ENCODE assay signal across 32 mouse cellular contexts in the genomic region with DNA sequence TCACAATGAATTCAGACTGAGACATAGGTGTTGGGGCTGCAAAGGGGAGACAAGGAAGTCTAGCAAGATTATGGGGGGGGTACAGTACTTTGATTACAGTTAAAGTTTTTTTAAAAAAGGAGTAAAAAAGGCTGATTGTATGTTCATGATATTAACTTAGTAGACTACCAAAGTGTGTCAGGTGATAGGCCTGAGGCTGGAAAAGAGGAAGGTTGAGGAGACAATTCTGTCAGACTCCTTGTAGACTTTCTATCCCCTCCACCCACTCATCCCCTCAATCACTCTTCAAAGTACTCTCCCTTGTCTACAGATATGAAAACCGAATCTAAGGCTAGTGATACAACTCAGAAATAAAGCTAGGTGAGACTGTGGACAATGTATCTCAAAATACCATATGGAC. TPM values are rescaled to one million over a fixed set of nuclear protein-coding genes. Genes with fewer than 3 reads are reported as not detected.
"Had no signal": no experiment of that assay in that cellular context is flagged by ENCODE, and none has a peak within 500 bp of the region (broad histone marks: within the 10 kb centered on the region; RNA-seq: fewer than 3 reads in every experiment).

No protein-coding gene starts in this region.

- H3K27ac ChIP-seq: limb, embryonic 10.5 days; limb, embryonic 12.5 days; limb, embryonic 13.5 days; limb, embryonic 15.5 days; liver, embryonic 12.5 days; liver, embryonic 13.5 days; liver, embryonic 14.5 days; liver, embryonic 15.5 days; lung, embryonic 15.5 days; macrophage; midbrain, embryonic 10.5 days; midbrain, embryonic 12.5 days; midbrain, embryonic 13.5 days; midbrain, embryonic 15.5 days; neural tube, embryonic 12.5 days had no signal

- H3K36me3 ChIP-seq: midbrain, embryonic 15.5 days had no signal

- H3K27me3 ChIP-seq: limb, embryonic 12.5 days; limb, embryonic 13.5 days; limb, embryonic 15.5 days; liver, embryonic 12.5 days; liver, embryonic 13.5 days; liver, embryonic 15.5 days; lung, embryonic 15.5 days; megakaryocyte, embryonic 14.5 days; midbrain, embryonic 12.5 days; midbrain, embryonic 13.5 days; midbrain, embryonic 15.5 days; neural tube, embryonic 12.5 days had no signal

- H3K4me3 ChIP-seq: limb, embryonic 10.5 days; limb, embryonic 12.5 days; limb, embryonic 13.5 days; limb, embryonic 15.5 days; lung, embryonic 15.5 days; midbrain, embryonic 12.5 days; midbrain, embryonic 13.5 days; midbrain, embryonic 15.5 days; myocyte; neural tube, embryonic 12.5 days had no signal

- DNase-seq: left cerebral cortex, postnatal 4 days; liver; liver, embryonic 13.5 days; liver, postnatal 0 days; lung, adult 18-20 months; lung, adult 2 months; lung, embryonic 14.5 days; lung, postnatal 10 days; lung, postnatal 14 days; lung, postnatal 36 days; lung, postnatal 4 days; midbrain, embryonic 14.5 days had no signal

- H3K9me3 ChIP-seq: limb, embryonic 10.5 days; limb, embryonic 12.5 days; limb, embryonic 13.5 days; limb, embryonic 15.5 days; liver, embryonic 12.5 days; liver, embryonic 13.5 days; liver, embryonic 15.5 days; lung, embryonic 15.5 days; megakaryocyte, embryonic 14.5 days; midbrain, embryonic 10.5 days; midbrain, embryonic 12.5 days; midbrain, embryonic 13.5 days; midbrain, embryonic 15.5 days; neural tube, embryonic 12.5 days had no signal

- H3K9ac ChIP-seq: limb, embryonic 12.5 days; limb, embryonic 13.5 days; limb, embryonic 15.5 days; liver, embryonic 13.5 days; liver, embryonic 14.5 days; liver, embryonic 15.5 days; liver, postnatal 0 days; lung, embryonic 14.5 days; lung, embryonic 15.5 days; midbrain, embryonic 12.5 days; midbrain, embryonic 13.5 days; midbrain, embryonic 15.5 days; neural tube, embryonic 12.5 days had no signal

RNA-seq across cellular contexts. Expression of a gene that starts 53.4 kb away (rescaled TPM):
- total RNA-seq: liver, adult 2 months; megakaryocyte progenitor cell, adult 5-6 weeks; megakaryocyte, adult 5-6 weeks; monocyte, adult 5-6 weeks had no signal
- polyA plus RNA-seq: liver, adult 2 months; macrophage had no signal
